Mouse (Mus musculus): Measurements from ENCODE around the gene Pcgf6. TPM values are rescaled to one million over a fixed set of nuclear protein-coding genes. Genes with fewer than 3 reads are reported as not detected.

Pcgf6 gene
- polyA plus RNA-seq, 1 experiment from 2014 or later = 38.1 TPM

- DNase-seq (ENCODE audit: low spot score) = peak; percentile 83
- Histone ChIP-seq H3K27me3 (ENCODE audit: control insufficient read depth, insufficient read depth, low read length) (peaks cover 41% of the 10 kb centered on the region), H3K36me3 (replicated peaks; ENCODE audit: control insufficient read depth, insufficient read depth, low read depth, low read length) (no peaks in the 10 kb centered on the region; the same call in 1 of the 2 replicates), H3K9me3 (replicated peaks; ENCODE audit: control insufficient read depth, low read length) (no peaks in the 10 kb centered on the region), H3K9ac (replicated peaks; ENCODE audit: low read length) (peak within 1 kb of the TSS; percentile 43), H3K4me1 (ENCODE audit: control insufficient read depth, insufficient read depth, low read length) (peaks cover 4% of the 10 kb centered on the region; the same call in 1 of the 2 replicates), H3K4me2 (ENCODE audit: low read depth, low read length) (peak within 1 kb of the TSS; percentile 81), H3K4me3 (ENCODE audit: low read depth, low read length) (peak within 1 kb of the TSS; percentile 43), H3K27ac (replicated peaks; ENCODE audit: low read depth, low read length) (peak within 1 kb of the TSS; percentile 31; the same call in 1 of the 2 replicates)
- ATAC-seq (replicated peaks; ENCODE audit: insufficient number of reproducible peaks, low FRiP score, low TSS enrichment, low read depth) = peak; percentile 56
- WGBS = under 1% methylated on average over 118 of the region's 124 CpGs
Measured at GRCm38 (mm10) chr19:47014447-47015381, 36.0 kb downstream of the Pcgf6 start, which contains the start of the genes Ina and Nt5c2. TSS of gene Ina (plus strand) at chr19:47014698. TSS of gene Nt5c2 (minus strand) at chr19:47015153.

- H3K4me3 ChIP-seq (ENCODE audit: low read depth, low read length) = peak overlapping the region; percentile 43
- peaks cover 4% of the 10 kb centered on the region; the same call in 1 of the 2 replicates for H3K4me1 ChIP-seq (ENCODE audit: control insufficient read depth, insufficient read depth, low read length)
- H3K4me2 ChIP-seq (ENCODE audit: low read depth, low read length) = peak overlapping the region; percentile 81
- 2% methylated on average over 11 of the region's 11 CpGs for WGBS
- ATAC-seq (replicated peaks; ENCODE audit: insufficient number of reproducible peaks, low FRiP score, low TSS enrichment, low read depth) (peak; percentile 25; the same call in 1 of the 2 replicates), DNase-seq (ENCODE audit: low spot score) (no peak)
- H3K27me3 ChIP-seq (ENCODE audit: control insufficient read depth, insufficient read depth, low read length) = peaks cover 41% of the 10 kb centered on the region
- H3K9ac ChIP-seq (replicated peaks; ENCODE audit: low read length) = 0 out of 2 replicates have a peak overlapping the region, but pooled peaks have one; percentile 13
- no peaks in the 10 kb centered on the region; the same call in 1 of the 2 replicates for H3K36me3 ChIP-seq (replicated peaks; ENCODE audit: control insufficient read depth, insufficient read depth, low read depth, low read length)
- no peak overlapping the region for H3K27ac ChIP-seq (replicated peaks; ENCODE audit: low read depth, low read length)
- no peaks in the 10 kb centered on the region for H3K9me3 ChIP-seq (replicated peaks; ENCODE audit: control insufficient read depth, low read length)
Measured at GRCm38 (mm10) chr19:47014159-47014446, 36.6 kb downstream of the Pcgf6 start.

GRCm38 (mm10) chr19:47013340-47014158 is 37.2 kb downstream of the Pcgf6 start:
- no peaks in the 10 kb centered on the region for H3K9me3 ChIP-seq (replicated peaks; ENCODE audit: control insufficient read depth, low read length)
- no peak overlapping the region for H3K4me2 ChIP-seq (ENCODE audit: low read depth, low read length)
- 10% methylated on average over 20 of the region's 20 CpGs for WGBS
- H3K27ac ChIP-seq (replicated peaks; ENCODE audit: low read depth, low read length) = no peak overlapping the region
- peaks cover 41% of the 10 kb centered on the region for H3K27me3 ChIP-seq (ENCODE audit: control insufficient read depth, insufficient read depth, low read length)
- H3K9ac ChIP-seq (replicated peaks; ENCODE audit: low read length) = no peak overlapping the region
- peaks cover 4% of the 10 kb centered on the region; the same call in 1 of the 2 replicates for H3K4me1 ChIP-seq (ENCODE audit: control insufficient read depth, insufficient read depth, low read length)
- no peaks in the 10 kb centered on the region; the same call in 1 of the 2 replicates for H3K36me3 ChIP-seq (replicated peaks; ENCODE audit: control insufficient read depth, insufficient read depth, low read depth, low read length)
- DNase-seq (ENCODE audit: low spot score) = no peak
- peak overlapping the region; percentile 43; the same call in 1 of the 2 replicates for H3K4me3 ChIP-seq (ENCODE audit: low read depth, low read length)
- ATAC-seq (replicated peaks; ENCODE audit: insufficient number of reproducible peaks, low FRiP score, low TSS enrichment, low read depth) = no peak

GRCm38 (mm10) chr19:47012521-47013130 is 38.1 kb downstream of the Pcgf6 start:
- peaks cover 4% of the 10 kb centered on the region; the same call in 1 of the 2 replicates for H3K4me1 ChIP-seq (ENCODE audit: control insufficient read depth, insufficient read depth, low read length)
- WGBS = 90% methylated on average over 15 of the region's 15 CpGs
- no peak for DNase-seq (ENCODE audit: low spot score)
- no peak overlapping the region for H3K4me3 ChIP-seq (ENCODE audit: low read depth, low read length)
- H3K27me3 ChIP-seq (ENCODE audit: control insufficient read depth, insufficient read depth, low read length) = peaks cover 38% of the 10 kb centered on the region
- no peak overlapping the region for H3K4me2 ChIP-seq (ENCODE audit: low read depth, low read length)
- H3K9ac ChIP-seq (replicated peaks; ENCODE audit: low read length) = no peak overlapping the region
- H3K9me3 ChIP-seq (replicated peaks; ENCODE audit: control insufficient read depth, low read length) = no peaks in the 10 kb centered on the region
- ATAC-seq (replicated peaks; ENCODE audit: insufficient number of reproducible peaks, low FRiP score, low TSS enrichment, low read depth) = no peak
- H3K27ac ChIP-seq (replicated peaks; ENCODE audit: low read depth, low read length) = no peak overlapping the region
- H3K36me3 ChIP-seq (replicated peaks; ENCODE audit: control insufficient read depth, insufficient read depth, low read depth, low read length) = no peaks in the 10 kb centered on the region; the same call in 1 of the 2 replicates

- Histone ChIP-seq H3K4me1 (ENCODE audit: control insufficient read depth, insufficient read depth, low read length) (peaks cover 4% of the 10 kb centered on the region; the same call in 1 of the 2 replicates), H3K36me3 (replicated peaks; ENCODE audit: control insufficient read depth, insufficient read depth, low read depth, low read length) (no peaks in the 10 kb centered on the region), H3K4me2 (ENCODE audit: low read depth, low read length) (no peak overlapping the region), H3K9me3 (replicated peaks; ENCODE audit: control insufficient read depth, low read length) (no peaks in the 10 kb centered on the region), H3K27ac (replicated peaks; ENCODE audit: low read depth, low read length) (no peak overlapping the region), H3K27me3 (ENCODE audit: control insufficient read depth, insufficient read depth, low read length) (peaks cover 25% of the 10 kb centered on the region), H3K4me3 (ENCODE audit: low read depth, low read length) (no peak overlapping the region), H3K9ac (replicated peaks; ENCODE audit: low read length) (no peak overlapping the region)
- no peak for DNase-seq (ENCODE audit: low spot score)
- 88% methylated on average over 5 of the region's 5 CpGs for WGBS
- no peak for ATAC-seq (replicated peaks; ENCODE audit: insufficient number of reproducible peaks, low FRiP score, low TSS enrichment, low read depth)
Measured at GRCm38 (mm10) chr19:47009943-47010342, 40.8 kb downstream of the Pcgf6 start.

GRCm38 (mm10) chr19:47009420-47009819 is 41.3 kb downstream of the Pcgf6 start:
- H3K4me3 ChIP-seq (ENCODE audit: low read depth, low read length) = no peak overlapping the region
- no peak overlapping the region for H3K9ac ChIP-seq (replicated peaks; ENCODE audit: low read length)
- no peaks in the 10 kb centered on the region for H3K36me3 ChIP-seq (replicated peaks; ENCODE audit: control insufficient read depth, insufficient read depth, low read depth, low read length)
- no peaks in the 10 kb centered on the region for H3K4me1 ChIP-seq (ENCODE audit: control insufficient read depth, insufficient read depth, low read length)
- H3K9me3 ChIP-seq (replicated peaks; ENCODE audit: control insufficient read depth, low read length) = no peaks in the 10 kb centered on the region
- DNase-seq (ENCODE audit: low spot score) = no peak
- H3K27ac ChIP-seq (replicated peaks; ENCODE audit: low read depth, low read length) = no peak overlapping the region
- H3K4me2 ChIP-seq (ENCODE audit: low read depth, low read length) = no peak overlapping the region
- H3K27me3 ChIP-seq (ENCODE audit: control insufficient read depth, insufficient read depth, low read length) = peaks cover 20% of the 10 kb centered on the region
- ATAC-seq (replicated peaks; ENCODE audit: insufficient number of reproducible peaks, low FRiP score, low TSS enrichment, low read depth) = no peak
- 93% methylated on average over 7 of the region's 7 CpGs for WGBS

GRCm38 (mm10) chr19:47006321-47006720 is 44.4 kb downstream of the Pcgf6 start:
- no peaks in the 10 kb centered on the region for H3K27me3 ChIP-seq (ENCODE audit: control insufficient read depth, insufficient read depth, low read length)
- H3K4me1 ChIP-seq (ENCODE audit: control insufficient read depth, insufficient read depth, low read length) = no peaks in the 10 kb centered on the region
- DNase-seq (ENCODE audit: low spot score) (peak; percentile 83), ATAC-seq (replicated peaks; ENCODE audit: insufficient number of reproducible peaks, low FRiP score, low TSS enrichment, low read depth) (no peak)
- no peak overlapping the region for H3K4me3 ChIP-seq (ENCODE audit: low read depth, low read length)
- H3K36me3 ChIP-seq (replicated peaks; ENCODE audit: control insufficient read depth, insufficient read depth, low read depth, low read length) = no peaks in the 10 kb centered on the region
- no peaks in the 10 kb centered on the region for H3K9me3 ChIP-seq (replicated peaks; ENCODE audit: control insufficient read depth, low read length)
- H3K4me2 ChIP-seq (ENCODE audit: low read depth, low read length) = no peak overlapping the region
- H3K27ac ChIP-seq (replicated peaks; ENCODE audit: low read depth, low read length) = no peak overlapping the region
- H3K9ac ChIP-seq (replicated peaks; ENCODE audit: low read length) = no peak overlapping the region
- WGBS = 0% methylated on average over 4 of the region's 4 CpGs

Data from embryonic facial prominence, embryonic 11.5 days (tissue).